Mouse (Mus musculus) bone marrow, adult 2 months (tissue): Measurements from ENCODE around the gene Col16a1.

ENCODE experiments used
- CTCF ChIP-seq: fragments of 200-500 bp; IDR thresholded peaks from 2 replicates; pipeline ENCODE4 v1.5.1; 2011; ENCODE audit warnings: low read length, control low read depth; ENCODE audit not compliant: control insufficient read depth, insufficient read depth
- POLR2A ChIP-seq: fragments of 200-500 bp; IDR thresholded peaks from 2 replicates; pipeline ENCODE4 v1.6.1; 2011; ENCODE audit warnings: low read depth, mild to moderate bottlenecking, control low read depth, low read length, borderline replicate concordance; ENCODE audit not compliant: control insufficient read depth

DNA sequence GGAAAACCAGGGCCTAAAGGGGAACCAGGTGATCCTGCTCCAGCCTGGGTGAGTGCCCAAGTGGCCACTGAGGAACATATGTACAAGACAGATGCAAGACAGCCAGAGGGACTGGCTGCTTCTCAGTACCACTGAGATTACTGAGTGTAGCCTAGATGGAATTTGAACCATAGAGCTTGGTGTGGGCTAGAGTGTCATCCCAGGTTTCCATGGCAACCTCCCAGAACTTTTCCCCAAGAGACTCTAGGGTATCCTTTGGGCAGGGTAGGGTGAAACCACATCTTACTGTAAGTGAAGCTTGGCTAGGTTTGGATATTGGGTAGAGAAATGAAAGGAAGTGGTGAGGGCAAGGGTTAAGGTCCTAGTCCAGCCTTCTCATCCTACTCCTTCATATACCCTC, 13.3 kb downstream of the Col16a1 start:
- no peak for TF ChIP-seq POLR2A
- TF ChIP-seq CTCF = no peak
